Mouse (Mus musculus) liver, adult (tissue): ENCODE results near the gene Surf1.

ENCODE experiments used
- GATA4 ChIP-seq: IDR thresholded peaks from 2 replicates; pipeline ENCODE4 v1.6.1; 2014; ENCODE audit warnings: mild to moderate bottlenecking, low read length; ENCODE audit not compliant: insufficient replicate concordance

Gene Surf1

DNA sequence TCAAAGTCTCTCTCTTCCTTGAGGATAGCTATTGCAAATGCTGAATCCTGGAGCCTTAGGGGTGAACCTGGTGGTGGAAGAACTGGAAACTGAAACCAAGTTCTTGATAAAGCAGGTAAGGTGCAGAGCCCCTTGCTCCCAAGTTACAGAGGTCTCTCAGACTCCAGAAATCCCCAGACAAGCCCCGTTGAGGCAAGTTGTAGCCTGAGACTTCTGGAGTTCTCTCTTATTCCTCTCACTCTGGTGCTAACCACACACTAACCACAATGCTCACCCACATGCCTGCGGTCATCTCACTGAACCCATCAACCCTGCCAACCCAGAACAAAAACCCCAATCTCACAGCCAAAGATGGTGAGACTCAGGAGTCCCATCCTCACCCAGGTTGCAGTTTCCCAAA, 19.0 kb upstream of the Surf1 start:
- no peak for TF ChIP-seq GATA4

DNA sequence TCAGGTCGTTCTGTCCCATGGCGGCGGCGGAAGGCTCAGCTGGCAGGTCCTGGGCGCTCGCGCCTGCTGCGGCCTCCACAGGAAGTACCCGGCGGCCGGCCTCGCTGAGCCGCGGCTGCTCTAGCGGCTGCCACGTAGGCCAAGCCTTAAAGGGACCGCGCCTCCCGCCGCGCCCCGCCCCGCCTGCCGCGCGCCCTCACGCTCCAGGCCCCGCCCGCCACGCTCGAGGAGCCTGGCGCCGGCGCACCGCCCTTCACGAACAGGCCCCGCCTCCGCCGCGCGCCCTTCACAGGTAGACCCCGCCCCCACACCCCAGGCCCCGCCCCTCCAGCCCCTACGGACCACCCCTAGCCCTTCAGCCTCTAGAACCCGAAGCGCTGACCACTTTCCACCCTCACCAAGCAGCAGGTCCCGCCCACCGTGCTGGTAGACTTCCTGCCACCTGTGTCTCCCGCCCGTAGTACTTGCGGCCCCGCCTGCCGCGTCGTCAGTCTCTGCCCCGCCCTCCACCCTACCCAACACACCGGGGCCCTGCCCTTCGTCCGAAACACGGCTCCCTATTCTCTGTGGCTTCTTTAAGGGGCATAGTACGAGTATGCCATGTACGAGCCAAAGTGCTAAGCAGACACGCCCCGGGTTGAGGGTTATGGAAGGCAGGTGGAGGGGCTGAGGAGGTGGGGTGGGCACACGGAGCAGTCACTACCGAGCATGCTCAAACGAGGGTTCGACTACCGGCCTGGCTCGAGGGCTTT, 17.1 kb upstream of the Surf1 start, which contains the start of the genes Surf4 and Stkld1:
Gene Surf4 (minus strand): TSS at position 625 of the 752 bp plus-strand sequence.
Gene Stkld1 (plus strand): TSS at position 744 of the 752 bp plus-strand sequence.
- no peak for TF ChIP-seq GATA4

DNA sequence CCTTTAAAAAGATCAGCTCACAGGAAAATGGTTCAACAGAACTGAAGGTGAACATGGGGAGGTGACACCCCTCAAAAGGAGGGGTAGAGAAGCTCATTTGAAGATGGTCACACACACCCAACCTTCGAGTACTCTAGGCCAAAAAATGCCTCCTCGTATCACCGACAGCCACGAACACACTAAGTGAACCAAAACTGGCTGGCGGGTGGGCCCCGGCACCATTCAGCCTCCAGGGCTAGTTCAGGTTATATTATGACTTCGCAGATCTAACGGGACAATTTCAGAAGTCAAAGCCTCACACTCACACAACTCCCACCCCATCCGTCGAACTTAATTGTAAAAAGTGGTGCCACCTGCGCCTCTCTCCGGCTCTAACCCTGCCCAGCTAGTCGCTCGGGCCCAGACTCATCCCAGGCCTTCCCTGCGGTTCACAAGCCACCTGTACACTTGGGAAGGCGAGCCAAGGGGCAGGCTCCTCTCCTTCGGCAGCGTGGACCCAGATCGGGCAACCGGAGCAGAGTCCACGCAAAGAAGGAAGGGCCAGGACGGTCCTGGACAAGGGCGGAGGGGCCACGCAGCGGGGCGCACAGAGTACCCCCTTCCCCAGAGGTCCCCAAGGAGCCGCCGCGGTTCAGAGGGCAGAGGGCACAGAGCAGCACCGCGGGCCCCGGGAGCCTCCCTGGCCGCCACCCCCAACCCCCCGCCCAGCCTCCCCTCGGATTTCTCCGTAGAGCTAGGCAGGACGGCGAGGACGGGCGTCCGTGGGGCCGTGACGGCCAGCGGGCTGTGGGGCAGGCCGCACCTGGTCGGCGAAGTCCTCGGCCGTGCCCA, 16.4 kb upstream of the Surf1 start:
- no peak for TF ChIP-seq GATA4

DNA sequence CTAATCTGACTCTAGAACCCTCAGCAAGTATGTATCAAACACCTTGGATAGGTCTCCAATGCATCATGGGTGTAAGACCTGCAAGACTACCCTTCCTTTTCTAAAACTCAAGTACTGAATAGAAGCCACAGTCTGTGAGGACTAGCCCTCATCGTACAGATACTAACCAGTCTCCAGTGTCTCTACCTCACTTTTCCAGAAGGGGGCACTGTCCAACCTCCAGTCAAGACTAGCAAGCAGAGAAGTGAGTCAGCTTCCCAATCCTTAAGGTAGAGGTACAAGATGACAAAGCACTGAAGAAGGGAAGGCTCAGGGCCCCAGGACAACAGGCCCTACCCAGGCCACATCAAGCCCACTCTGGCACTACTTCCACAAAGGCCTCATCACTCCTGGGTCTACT, 14.1 kb upstream of the Surf1 start:
- TF ChIP-seq GATA4: no peak

DNA sequence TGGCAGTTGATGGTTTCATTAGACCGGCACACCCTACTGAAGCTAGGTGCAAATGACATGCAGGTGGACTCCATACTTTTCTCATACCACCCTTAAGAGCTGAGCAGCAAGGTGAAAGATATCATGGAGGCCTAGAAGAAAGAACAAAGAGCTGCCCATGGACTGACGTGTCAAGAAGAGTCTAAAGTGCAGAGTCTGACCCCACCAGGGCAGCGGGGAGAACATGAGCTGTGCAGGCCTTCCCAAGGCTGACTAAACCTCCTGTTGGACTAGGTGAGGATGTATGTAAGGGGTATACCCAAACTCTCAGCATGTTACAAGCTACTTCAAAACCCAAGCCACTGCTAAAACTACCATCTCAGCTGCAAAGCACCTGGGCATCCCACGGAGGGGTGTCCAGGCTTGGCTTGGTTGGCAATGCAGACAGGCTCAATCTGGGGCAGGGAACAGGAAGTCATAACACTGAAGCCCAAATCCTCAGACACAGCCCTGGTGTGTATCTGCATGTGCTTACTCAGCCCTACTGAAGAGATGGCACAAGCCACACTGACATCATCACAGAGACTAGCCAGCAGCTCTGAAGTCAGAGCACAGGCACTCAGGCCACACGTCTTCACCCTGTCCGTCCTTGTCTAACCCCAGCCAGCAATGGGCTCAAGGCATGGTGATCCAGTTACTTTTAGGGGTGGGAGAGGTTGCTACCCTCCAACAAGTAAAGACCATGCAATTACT, 11.6 kb upstream of the Surf1 start:
- TF ChIP-seq GATA4: no peak

DNA sequence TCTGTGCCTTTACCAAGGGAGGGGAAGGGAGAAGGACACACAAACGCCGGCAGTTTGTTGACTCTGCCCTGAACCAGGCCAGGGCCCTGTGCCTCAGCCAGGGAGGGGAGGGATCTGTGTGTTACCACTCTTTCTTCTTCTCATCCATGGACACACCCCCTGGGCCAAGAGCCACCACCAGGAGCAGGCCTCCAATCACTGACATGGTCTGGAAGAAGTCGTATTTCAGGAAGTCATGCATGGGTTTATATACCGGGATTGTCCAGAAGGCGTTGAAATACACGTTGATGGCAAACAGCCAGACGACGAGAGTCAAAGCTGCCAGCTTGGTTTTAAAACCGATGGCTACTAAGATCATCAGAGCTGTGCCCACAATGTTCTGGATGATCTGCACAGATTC, 5.5 kb upstream of the Surf1 start:
- no peak for TF ChIP-seq GATA4

DNA sequence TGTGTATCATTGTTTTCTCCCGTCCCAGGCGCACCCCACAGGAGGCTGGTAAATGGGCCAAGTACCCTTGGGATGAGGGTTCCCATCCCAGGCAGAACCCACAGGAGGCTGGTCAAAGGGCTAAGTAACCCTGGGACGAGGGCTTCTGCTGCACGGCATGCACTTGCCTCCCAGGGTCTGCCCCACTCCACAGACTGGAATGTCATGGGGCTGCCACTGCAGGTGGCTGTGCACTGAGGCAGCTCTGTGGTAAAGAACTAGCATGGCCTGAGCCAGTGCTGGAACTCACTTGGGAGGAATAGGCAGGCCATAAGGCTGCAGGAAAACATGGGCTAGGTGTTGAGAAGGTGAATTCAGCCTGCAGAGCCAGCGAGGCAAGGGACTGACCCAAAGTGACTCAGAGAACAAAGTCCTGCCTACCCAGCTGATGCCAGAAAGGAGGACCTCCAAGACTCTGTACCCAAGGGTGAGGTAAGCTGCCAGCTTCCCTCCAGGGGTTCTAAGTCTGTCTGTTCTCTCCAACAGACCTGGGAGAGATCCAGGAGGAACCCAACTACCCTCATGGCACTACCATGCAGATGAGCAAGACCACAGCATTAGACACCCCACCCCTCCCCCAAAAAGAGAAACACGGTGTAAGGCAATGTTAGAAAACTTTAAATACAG, 4.0 kb upstream of the Surf1 start:
- no peak for TF ChIP-seq GATA4

DNA sequence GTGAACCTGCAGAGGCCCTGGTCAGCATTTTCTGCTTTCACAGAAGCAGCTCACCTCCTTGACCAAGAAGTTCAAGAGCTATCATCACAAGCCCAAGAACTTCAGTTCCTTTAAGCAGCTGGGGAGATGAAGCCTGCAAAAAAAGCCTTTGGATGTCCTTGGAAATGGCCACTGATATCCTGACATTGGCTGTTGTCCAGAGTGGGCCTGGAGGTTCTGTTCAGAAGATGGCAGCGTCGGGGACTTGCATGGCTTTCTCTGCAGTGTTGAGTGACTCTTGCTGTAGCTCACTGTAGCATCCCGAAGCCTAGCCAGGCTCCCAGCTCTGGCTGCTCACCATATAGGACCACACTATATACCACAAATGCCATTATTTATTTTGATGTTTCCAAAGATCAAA, 3.4 kb upstream of the Surf1 start:
- no peak for TF ChIP-seq GATA4

DNA sequence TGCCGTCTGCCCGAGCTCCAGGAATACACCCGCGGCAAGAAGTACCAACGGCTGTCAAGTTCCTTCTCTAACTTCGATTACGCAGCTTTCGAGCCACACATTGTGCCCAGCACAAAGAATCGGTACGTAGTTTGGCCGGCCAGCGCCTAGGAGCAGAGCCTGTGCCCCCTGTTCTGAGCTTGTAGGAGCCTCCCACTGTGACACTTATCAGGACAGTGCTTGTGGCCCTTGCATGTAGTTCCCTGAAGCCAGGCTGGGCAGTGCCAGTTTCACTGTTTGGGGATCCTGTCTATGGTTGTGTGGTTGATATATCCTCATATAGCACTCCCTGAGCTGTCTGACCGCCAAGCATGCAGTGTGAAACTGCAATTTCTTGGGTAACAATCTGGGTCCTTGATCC, 408 bp upstream of the Surf1 start:
- TF ChIP-seq GATA4: no peak

DNA sequence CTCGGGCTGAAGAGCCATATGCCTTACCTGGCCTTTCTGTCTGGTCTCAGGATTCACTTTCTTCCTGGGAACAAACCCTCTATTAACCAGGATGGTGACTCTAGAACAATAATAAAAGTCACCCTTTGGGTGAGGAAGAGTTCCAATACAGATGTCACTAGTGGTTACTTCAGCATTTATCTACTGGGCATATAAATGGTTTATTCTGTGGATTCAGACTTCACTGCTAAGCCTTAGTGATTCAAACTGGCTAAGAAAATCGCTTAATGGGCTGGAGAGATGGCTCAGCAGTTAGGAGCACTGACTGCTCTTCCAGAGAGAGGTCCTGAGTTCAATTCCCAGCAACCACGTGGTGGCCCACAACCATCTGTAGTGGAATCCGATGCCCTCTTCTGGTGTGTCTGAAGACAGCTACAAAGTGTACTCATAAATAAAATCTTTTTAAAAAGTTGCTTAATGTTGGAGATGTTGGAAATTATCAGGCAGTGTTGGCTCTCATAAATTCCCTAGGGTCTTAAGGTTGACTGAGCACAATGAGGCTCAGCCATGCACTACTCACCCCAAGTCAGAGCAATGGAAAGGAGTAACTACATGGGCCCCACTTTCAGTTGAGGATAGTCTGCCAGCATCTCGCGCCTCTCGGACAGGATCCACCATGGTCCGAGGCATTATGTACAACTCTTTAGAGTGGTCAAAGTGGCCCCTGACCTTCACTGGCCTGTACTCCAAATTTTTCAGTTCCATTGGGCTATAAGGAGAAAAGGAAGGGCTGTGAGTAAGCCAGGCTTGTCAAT, 2.0 kb downstream of the Surf1 start:
- TF ChIP-seq GATA4: no peak

DNA sequence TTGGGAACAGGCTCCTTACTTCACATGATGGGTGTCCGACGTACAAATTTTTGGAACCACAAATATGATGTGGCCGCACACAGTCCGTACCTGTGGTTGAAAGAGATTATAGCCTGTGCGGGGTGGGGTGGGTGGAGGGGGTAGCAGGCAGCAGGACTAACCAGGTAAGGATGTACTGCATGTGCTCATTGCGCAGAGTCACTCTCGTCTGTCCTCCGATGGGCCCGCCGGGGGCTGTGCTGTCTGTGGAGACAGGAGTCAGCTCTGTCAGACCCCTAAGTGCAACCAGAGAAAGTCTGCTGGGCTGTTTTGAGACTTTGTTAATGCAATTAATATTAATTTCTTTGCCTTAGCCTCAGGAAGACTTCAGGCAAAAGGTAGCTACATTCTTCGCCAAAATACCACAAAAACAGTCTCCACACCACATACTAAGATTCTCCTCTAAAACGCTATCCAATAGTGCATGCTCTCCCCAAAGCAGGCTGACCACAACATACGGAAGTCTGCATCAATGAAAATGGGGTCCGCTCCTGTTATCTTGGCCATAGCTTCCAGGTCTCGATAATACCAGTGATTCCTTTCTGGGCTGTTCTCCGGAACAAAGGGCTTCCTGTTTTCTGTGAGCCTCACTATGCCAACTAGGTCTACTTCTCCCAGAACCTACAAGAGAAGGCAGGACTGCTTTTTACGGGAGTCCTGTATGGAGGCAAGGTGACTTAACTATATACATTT, 2.7 kb downstream of the Surf1 start:
- TF ChIP-seq GATA4: no peak

DNA sequence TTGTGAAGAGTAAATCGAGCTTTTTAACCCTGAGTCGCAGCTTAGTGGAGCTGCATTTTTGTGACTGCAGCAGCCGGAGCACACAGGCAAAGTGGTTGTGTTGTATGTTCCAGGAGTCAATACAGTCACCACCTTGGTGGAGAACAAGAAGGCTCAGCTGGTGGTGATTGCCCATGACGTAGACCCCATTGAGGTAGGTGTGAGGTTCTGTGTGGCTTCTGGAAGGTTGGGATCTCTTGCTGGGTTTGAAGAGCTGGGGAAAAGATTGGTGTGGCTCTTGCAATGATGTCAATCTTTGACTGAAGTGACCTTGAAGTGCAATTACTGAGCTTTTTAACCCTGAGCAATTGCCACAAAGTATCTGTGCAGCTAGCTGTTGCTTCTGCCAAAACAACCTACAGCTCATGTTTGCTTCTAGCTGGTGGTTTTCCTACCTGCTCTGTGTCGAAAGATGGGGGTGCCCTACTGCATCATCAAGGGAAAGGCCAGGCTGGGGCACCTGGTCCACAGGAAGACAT, 4.0 kb downstream of the Surf1 start:
- TF ChIP-seq GATA4: no peak

DNA sequence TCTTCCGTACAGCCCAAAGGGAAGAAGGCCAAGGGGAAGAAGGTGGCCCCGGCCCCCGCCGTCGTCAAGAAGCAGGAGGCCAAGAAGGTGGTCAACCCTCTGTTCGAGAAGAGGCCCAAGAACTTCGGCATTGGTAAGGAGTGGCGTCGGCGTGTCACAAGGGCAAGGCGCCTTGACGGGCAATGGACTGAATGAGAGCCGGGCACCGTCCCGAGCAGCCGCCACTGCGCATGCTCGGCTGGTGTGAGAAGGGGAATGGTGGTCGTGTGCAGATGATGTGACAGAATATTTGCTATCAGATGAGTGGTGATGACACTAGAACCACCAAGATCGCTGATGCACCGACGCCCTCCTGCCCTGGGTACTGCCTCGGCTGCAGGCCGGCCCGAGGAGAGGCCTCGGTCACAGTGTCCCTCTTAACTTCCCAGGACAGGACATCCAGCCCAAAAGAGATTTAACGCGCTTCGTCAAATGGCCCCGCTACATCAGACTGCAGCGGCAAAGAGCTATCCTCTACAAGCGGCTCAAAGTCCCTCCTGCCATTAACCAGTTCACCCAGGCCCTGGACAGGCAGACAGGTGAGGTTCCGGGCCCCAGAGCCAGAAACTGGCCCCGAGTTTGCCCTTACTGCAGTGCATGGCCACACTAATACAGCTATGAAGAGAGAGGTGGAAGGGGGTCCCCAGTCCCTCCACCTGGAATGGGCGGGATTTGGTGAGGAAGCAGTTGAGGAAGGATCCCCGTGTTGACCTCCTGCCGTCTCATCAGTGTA, 5.2 kb downstream of the Surf1 start:
- TF ChIP-seq GATA4: no peak
